Mouse (Mus musculus) urinary bladder, postnatal 14 days (tissue): ENCODE data around the gene Sema4g.

Experiments
- DNase-seq: peaks from one replicate; pipeline ENCODE4 v3.0.0; 2021; ENCODE audit warnings: low spot score

Gene Sema4g

DNA sequence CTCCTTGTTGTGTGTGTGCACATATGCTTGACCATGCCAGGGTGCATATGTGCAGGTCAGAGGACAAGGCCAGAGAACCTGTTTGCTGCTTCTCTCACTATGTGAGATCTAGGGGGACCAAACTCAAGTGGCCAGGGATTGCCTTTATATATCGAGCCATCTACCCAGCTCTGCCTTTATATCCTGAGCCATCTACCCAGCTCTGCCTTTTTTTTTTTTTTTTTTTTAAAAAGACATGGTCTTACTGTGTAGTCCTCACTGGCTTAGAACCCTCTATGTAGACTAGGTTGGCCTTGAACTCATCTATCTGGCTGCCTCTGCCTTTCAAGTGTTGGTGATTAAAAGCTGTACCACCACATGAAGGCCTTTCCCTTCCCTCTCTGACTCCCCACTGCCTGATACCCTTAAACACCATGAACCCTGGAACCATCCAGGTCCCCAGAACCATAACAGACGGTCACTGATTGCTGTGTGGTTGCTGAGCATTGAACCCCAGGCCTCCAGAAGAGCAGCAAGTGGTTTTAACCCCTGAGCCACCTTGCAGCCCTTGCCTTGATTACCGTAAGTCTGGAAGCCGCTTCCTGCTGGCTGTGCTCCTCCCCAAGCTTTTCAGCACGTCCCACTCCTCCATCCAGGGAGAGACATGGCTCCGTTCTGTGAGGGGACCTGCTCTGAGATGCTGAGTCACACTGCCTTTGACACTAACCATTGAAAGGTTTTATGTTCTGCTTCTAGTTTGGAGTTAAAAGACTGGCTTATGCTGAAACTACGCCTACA lies 15.0 kb downstream of the Sema4g start:
- no peak for DNase-seq

GRCm38 (mm10) chr19:45005444-45005843 lies 16.5 kb downstream of the Sema4g start, which contains the start of gene Twnk:
Gene Twnk, plus strand, starts transcription at chr19:45005663.
- peak; percentile 72 for DNase-seq

GRCm38 (mm10) chr19:45005957-45006712 lies 17.2 kb downstream of the Sema4g start, which contains the start of gene Mrpl43:
Gene Mrpl43, minus strand, starts transcription at chr19:45006442.
- DNase-seq: peak; percentile 96

GRCm38 (mm10) chr19:45007021-45007420 lies 18.1 kb downstream of the Sema4g start:
- no peak for DNase-seq

GRCm38 (mm10) chr19:45007425-45008191 lies 18.7 kb downstream of the Sema4g start:
- DNase-seq: no peak

GRCm38 (mm10) chr19:45010646-45011045 lies 21.7 kb downstream of the Sema4g start:
- DNase-seq: no peak

DNA sequence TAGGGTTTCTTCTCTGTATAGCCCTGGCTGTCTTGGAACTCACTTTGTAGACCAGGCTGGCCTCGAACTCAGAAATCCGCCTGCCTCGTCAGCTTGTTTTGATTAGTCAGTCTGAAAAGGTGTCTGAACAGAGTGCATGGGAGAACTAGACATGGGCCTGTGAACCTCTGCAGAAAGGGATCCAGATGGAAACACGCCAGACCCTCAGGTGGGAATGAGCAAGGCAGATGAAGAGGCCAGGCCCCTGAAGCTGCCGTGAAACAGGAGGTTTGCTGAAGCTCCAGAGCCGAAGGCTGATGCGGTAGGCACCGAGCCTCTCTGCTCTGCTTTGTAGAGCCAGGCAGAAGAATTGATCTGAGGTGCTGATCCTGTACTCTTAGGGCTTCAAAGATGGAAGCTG lies 23.3 kb downstream of the Sema4g start:
- DNase-seq: no peak

DNA sequence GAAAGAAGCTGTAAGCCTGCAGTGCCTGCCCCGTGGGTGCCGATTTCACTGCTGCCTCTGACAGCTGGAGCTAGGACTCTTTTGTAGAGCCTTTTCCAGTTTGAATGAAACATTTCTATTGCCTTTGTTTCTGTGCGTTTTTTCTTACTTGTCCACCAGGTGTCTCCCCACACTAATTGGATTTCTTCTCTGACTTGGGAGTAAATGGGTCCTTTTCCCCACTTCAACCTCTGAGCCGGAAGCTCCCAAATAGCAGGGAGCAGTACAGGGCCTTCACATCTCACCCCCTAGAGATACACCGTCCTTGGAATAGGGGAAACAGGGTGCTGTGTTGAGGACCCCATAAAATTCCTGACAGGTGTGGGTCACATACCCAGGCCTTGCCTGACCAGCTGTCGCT lies 23.7 kb downstream of the Sema4g start:
- DNase-seq: no peak

GRCm38 (mm10) chr19:45013581-45014225 lies 24.8 kb downstream of the Sema4g start:
- DNase-seq: no peak

DNA sequence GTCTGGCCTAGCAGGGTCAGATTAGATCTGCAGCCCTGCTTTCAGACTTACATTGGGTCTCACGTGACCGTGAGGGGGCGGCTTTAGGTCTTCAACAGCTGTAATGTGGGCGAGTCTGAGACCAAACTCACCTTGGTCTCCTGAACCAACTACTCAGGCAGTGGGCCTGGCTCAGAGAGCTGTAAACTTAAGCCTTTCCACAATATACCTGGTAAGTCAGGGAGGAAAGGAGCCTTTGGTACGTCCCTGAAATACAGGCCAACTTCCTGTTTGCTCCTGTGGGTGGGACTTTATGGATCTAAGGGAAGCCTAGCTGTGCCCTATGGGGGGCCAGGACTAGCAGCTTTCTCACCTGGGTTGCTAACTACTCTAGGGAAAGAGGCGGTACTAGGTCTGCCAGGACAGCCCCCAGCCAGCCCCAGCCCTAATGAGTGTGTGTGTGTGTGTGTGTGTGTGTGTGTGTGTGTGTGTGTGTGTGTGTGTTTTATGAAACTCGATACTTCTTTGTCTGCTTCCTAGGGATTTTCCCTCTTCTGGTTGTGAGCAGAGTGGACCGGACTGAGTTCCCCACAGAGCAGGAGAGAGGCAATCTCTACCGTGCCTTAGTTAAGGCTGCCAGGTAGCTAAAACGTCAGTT lies 25.6 kb downstream of the Sema4g start, which contains the start of gene Lzts2:
Lzts2 (plus strand) TSS at position 80 of the 637 bp plus-strand sequence.
- DNase-seq: no peak

DNA sequence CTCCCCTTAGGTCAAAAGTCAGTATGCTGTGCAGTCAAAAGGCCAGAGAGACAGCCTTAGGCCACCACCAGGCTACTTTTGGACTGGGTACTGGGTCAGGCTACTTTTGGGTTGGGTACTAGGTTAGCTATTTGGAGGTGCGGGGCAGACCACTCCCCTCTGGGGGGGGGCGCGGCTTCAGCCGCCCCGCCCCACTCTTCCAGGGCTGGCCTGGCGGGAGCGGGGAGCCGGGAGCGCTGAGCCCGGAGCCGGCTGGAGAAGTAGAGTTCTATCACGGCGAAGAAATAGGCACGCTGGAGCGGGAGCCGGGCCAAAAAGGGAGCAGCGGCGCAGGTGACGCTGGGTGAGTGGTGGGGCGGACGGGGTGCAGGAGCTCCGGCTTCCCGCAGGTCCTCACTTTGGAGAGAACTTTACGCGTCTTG lies 26.1 kb downstream of the Sema4g start:
- peak; percentile 70 for DNase-seq

DNA sequence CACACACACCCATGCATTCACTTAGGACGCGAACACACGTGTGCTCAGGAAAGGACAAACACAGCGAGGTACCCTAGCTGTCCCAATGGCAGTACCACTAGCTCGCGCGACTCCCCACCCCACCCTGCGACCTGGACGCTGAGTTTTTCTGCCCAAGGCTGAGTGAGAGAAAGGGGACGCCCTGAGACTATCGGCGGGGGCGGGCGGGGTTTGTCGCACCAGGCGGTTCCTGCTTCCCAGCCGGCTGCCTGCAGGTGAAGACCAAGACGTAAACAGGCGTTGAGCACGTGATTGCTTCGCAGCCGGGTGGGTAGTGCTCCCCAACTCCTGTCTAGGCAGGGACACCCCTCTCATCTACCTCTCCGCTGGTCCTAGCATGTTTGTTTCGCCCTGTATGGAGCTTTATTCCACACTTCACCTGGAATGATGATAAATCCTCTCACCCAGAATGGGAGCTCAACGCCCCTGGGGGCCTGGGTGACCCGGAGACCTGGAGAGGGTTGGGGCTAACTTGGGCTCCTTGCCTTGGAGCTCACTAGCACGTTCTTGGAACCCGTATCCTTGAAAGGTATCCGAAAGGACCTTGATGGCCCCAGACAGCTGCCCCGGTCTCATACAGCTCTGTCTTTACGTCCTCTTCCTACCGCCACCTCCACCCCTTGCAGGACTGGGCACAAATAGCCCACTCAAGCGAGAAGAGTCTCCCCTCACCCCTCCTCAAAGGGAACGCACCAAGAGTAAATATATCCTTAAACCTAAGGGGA lies 26.8 kb downstream of the Sema4g start:
- peak; percentile 74 for DNase-seq

GRCm38 (mm10) chr19:45016341-45017215 lies 27.7 kb downstream of the Sema4g start:
- peak; percentile 76 for DNase-seq

GRCm38 (mm10) chr19:45017216-45017771 lies 28.4 kb downstream of the Sema4g start:
- peak; percentile 86 for DNase-seq

- peak; percentile 89 for DNase-seq
These were observed 29.0 kb downstream of the Sema4g start for GRCm38 (mm10) chr19:45017909-45018308.

- no peak for DNase-seq
These were observed 29.5 kb downstream of the Sema4g start for GRCm38 (mm10) chr19:45018351-45018831.

GRCm38 (mm10) chr19:45020348-45020747 lies 31.4 kb downstream of the Sema4g start:
- peak; percentile 69 for DNase-seq

DNA sequence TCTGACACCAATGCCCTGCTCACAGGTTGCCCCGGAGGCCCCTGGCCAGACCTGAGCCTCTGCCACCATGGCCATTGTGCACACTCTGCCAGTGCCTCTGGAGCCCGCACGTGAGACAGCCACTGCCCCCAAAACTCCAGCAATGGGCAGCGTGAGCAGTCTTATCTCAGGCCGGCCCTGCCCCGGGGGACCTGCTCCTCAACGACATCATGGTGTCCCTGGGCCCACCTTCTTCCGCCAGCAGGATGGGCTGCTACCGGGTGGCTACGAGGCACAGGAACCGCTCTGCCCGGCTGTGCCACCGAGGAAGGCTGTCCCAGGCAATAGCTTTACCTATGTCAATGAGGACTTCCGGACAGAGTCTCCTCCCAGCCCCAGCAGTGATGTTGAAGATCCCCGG lies 32.5 kb downstream of the Sema4g start:
- DNase-seq: no peak

DNA sequence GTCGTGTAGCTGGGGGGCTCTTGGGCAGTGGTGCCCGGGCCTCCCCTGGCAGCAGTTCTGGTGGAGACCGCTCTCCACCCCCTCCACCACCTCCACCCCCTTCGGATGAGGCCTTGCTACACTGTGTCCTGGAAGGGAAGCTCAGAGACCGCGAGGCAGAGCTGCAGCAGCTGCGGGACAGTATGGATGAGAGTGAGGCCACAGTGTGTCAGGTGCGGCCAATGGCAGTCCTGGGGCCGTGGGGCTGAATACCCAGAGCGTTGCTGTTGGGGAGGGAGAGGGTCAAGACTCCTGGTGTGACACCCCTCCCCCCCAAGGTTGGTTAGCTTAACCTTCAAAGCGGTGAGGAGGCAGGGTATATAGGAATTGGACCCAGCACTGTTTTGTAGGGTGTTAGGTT lies 35.1 kb downstream of the Sema4g start:
- no peak for DNase-seq
